Mouse (Mus musculus) spleen, postnatal 4 days (tissue): ENCODE results near the gene Lhfp.
"Not testable (repeated sequence)": the region's sequence is repeated elsewhere in the genome, so short reads cannot be mapped to it uniquely, and the experiment has no call there.

Experiments used
- DNase-seq, 2 experiments: peaks; one replicate each; pipeline ENCODE4 v3.0.0; 2022; ENCODE audit warnings: low spot score in 2 of 2

The Lhfp gene

DNA sequence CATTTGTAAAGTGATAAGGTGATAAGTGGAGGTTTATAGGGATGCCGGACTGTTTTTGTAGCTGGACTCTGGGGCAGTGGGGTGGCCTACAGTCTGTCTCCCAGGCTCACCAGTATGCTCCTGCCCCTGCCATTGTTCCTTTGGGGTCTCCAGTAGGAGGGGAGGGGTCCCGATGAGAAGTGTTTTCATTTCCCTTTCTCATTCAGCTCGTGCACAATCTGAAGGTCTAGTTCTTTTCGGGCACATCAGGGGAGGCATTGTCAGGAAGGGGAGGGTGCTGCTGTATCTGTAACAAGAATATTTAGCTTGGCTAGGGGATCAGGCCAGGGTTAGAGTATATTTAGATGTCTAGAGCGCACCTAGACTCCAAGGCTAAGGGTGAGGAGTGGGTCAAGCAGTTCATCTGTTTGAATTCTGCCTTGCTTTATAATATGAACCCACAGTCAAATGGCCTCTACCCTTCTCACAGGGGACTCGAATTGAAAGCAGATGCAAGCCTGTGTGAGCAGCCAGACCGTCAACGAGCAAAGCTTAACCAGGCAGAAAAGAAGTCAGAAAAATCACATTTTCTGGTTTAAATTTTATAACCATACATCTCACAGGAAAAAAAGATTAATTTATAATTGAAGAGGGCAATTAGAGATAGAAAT, 46.0 kb downstream of the Lhfp start:
- DNase-seq, result no peak

GRCm38 (mm10) chr3:53089921-53090320, 48.6 kb downstream of the Lhfp start:
- no peak for DNase-seq

GRCm38 (mm10) chr3:53100210-53100609, 58.9 kb downstream of the Lhfp start:
- no peak for DNase-seq

DNA sequence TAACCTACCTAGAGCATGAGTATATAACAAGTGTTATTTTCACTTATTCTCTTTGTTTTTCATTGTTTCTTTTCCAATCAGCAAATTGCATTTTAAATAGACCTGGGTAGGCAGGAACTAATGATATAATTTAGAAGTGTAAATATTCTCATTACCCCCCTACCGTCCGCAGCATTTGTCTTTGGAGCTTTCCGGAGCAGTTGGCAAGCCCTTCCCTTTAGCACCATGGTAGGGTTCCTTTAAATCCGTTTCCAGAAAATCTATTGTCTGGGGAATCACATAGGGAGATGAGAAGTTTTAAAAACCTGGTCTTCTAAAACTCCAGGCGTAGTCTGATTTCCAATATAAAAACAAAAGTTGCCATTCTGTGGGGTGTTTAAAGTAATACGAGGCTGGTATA, 59.5 kb downstream of the Lhfp start:
- no peak for DNase-seq

DNA sequence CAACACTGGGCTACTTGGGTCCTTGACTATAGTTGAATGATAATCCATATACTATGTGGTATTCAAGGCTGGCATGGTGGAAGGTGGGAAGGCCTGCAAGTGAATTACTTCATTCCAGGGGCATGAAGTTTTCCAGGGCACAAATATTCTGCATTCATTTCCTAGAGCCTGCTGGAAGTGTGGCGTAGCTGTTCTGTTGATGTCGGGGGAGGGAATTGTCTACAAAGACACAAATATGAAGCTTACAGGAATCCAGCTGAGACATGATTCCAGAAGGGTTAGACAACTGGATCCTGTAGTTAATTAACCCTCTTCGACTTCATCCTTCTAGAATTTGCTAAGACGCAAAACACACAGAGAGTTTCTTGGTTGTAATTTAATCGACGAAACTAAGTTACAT, 60.4 kb downstream of the Lhfp start:
- no peak for DNase-seq

DNA sequence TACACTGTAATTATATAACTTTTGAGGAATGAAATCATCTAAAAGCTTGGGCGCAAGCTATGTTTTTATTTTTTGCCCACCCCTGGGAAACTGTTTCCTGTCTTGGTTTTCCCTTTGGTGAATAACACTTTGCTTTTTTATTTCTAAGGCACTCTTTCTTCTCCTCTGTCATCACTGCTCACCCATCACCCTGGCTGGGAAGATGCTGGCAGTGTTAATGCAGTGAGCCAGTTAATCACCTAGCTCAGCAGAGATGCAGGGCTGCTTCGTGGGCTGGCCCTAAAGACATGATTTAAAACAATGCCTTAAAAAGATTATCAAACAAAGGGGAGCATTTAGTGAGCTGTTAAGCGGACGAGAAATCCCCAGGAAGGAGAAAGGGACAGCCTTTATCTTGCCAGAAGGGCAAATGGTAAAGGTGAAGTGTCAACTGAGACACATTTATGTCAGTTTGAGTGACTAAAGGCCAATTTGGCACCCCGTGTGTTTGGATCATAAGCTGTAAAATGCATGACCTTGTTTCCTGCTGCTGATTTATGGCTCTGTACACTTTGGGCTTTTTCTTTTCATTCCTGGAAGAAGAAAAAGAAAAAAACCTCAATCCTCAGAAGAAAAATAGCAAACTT, 60.9 kb downstream of the Lhfp start:
- no peak for DNase-seq

DNA sequence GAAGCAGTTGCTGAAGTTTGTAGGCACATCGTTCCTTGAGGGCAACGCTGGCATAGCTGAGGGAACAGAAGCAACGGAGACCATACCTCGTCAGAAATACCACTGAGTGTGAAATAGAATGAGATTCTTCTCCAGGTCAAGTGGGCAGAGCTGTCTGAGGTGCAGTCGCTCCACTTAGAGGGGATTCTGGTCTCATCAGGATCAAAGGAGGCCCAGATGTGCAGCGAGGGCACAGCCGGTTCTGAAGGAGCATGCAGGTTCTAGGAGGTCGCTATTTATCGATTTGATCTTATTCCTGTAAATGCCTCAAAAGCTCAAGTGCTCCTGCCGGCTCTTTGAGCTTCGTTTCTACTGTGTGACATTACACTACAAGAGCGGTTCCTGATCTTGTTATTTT, 61.4 kb downstream of the Lhfp start:
- no peak for DNase-seq

DNA sequence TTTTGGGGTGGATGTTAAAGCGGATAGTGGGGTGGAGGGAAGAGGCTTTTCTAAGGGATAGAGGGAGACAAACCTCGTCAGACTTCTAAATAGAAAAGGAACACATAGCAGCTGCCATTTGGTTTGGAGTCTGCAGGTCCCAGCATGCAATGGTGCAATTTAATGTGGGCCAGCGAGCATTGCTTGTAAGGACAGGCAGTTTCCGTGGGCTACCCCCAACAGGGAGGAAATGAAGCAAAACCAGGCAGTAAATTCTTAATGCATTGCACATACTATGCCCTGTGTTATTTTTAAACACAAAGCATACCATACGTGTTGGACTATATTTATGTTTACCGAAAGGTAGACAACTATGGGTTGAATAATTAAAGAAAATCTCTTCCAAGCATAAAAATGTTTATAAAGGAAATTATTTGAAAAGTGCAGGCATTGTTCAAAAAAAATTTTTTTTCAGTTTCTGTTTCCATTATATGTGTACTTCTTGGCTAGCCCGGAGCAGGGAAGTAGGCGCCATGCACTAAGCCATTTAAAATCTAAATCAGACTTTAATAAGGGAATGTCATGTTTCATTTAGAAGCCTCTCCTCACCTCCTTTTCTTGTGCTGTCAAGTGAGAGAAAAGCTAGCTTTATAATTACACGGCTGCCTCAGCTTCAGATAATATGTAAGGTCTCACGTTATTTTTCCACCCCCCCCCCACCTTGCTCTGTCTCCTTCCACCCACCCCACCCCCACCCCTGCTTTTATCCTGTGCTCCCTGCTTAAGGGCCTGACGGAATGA, 67.5 kb downstream of the Lhfp start:
- no peak for DNase-seq

GRCm38 (mm10) chr3:53109879-53110278, 68.6 kb downstream of the Lhfp start:
- no peak for DNase-seq

GRCm38 (mm10) chr3:53112048-53112447, 70.7 kb downstream of the Lhfp start:
- DNase-seq, result no peak

GRCm38 (mm10) chr3:53118755-53119154, 77.4 kb downstream of the Lhfp start:
- DNase-seq, result not testable (repeated sequence)

DNA sequence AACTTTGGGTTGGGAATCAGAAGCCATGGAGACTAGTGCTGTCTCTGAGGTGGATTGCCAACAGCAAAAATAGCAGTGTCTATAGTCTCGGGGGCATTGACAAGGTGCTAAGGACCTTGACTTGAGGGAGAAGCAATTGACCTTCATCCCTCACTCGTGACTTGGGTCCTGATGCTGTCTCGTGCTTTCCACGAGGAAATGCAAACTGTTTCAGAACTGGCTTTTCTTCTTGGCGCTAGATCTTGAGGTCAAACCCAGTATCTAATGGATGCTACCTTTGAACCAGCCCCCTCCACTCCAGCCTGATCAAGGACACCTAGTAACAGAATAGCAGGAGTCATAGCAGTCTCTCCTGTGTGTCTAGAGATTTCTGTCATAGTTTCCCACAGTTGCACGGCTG, 78.7 kb downstream of the Lhfp start:
- DNase-seq, result no peak

- no peak for DNase-seq
Observed at GRCm38 (mm10) chr3:53125495-53125894, 84.2 kb downstream of the Lhfp start.

- DNase-seq, result no peak
Observed at GRCm38 (mm10) chr3:53138785-53139184, 97.5 kb downstream of the Lhfp start.

GRCm38 (mm10) chr3:53139205-53139604, 97.9 kb downstream of the Lhfp start:
- DNase-seq, result no peak

- no peak for DNase-seq
Observed at GRCm38 (mm10) chr3:53139642-53140041, 98.3 kb downstream of the Lhfp start.

DNA sequence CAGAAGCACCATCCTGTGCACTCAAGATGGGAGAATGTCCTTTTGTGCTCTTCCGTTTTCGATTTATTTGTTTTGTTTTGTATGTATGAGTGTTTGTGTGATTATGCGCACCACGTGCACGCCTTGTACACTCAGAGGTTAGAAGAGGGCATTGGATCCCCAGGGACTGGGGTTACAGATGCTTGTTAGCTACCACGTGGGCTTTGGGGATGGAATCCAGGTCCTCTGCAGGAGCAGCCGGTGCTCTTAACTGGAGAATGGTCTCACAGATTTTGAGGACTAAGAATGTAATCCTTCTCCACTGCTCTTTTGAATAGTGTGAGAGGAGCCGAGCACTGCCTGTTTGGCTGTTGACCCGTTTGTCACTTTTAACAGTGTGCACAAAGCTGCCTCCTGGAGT, 101.2 kb downstream of the Lhfp start:
- DNase-seq, result no peak

DNA sequence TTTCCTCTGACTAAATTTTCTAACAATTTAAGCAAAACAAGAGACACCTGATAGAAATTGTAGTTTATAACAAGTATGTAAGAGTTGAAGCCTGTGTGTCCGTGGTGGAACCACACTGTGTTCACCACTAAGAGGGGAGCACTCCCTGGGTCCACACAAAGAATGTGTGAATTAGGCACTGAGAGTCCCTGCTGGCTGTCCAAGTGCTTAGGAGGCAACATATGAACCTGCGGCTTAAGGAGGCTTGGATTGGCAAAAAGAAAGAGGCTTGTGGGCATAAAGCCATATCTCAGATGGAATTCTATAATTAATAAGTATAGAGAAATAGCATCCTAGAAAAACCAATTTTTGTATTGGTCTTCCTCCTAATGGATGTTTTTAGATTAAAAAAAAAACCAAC, 104.2 kb downstream of the Lhfp start:
- no peak for DNase-seq

DNA sequence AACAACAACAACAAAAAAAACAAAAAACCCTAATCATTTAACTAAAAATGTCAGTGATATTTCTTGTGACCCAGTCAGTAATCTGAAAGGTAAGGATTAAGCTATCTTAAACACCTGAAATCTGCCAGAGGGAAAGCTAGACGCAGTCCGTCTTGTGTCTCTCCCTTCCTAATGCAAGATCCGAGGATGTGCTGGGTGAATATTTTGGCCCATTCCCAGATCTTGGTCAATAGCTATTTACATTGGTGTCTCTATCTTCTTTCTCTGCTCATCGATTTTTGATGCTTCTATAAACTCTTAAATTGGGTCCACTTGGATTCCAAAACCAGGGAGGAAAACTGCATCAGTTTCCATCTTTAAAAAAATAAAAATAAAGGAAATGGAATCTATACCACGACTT, 104.6 kb downstream of the Lhfp start:
- no peak for DNase-seq

DNA sequence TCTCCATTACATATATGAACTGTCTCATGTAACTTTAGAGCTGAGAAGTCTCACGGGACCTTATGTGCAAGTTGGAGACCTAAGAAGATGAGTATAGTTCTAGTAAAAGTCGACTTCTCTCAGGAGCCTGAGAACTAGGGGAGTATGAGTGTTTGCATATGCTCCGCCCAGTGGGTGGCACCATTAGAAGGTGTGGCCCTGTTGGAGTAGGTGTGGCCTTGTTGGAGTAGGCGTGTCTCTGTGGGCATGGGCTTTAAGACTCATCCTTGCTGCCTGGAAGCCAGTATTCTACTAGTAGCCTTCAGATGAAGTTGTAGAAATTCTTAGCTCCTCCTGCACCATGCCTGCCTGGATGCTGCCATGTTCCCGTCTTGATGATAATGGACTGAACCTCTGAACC, 105.7 kb downstream of the Lhfp start:
- DNase-seq, result no peak

DNA sequence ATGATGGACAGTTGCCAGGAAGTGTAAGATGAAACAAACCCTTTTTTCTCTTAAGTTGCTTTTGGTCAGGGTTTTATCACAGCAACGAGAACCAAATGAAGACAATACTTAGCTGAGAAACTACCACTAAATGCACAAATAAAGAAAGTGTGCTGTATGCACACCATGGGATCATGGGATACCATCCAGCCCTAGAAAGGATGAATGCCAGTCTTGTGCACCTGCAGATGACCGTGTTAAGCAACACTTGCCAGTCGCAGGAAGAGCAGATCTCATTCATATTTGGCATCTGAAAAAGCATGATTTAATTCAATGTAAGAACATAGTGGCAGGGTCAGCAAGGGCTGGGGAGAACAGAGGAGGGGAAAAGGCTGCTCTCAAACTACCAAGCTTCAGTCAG, 107.4 kb downstream of the Lhfp start:
- no peak for DNase-seq

DNA sequence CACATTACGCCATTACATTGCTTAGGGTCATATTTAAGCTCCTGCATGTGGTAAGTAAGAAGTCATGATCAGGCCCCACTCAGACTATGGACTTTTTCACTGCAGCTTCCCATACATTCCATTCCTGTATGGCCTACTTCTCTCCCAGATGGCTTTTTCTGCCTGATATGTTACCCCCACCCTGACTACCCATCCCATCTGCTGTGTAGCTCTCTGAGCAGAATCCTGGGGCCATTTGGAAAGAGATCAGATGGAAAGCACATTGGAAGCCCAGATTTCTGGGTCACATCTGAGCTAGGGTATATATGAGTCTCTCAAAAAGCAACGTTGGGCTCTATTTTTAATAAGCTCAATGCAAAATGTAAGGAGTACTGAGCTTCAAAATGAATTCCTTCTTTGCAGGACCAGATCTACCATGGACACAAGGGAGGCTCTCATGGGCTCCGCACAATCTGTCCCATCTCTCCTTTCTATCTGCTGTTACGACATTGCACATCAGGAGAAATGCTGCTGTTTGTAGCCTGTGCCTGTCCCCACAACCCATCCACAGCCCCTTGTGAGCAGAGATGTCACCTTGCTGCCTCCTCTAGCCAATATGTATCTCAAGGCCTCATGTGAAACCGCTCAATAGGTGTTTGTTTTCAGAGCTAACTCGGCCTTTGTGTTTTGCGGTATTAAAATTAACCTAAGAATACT, 108.4 kb downstream of the Lhfp start:
- DNase-seq, result no peak

- DNase-seq, result no peak
Observed at GRCm38 (mm10) chr3:53151081-53151480, 109.8 kb downstream of the Lhfp start.
